Mouse (Mus musculus): ENCODE measurements at regions not wholly inside any gene's neighbourhood (a gene's known extent, or its start where the extent isn't known, plus 50 kb on each side); places are given as distances from the start of the nearest gene placed in this dataset.
"Not testable (repeated sequence)": the region's sequence is repeated elsewhere in the genome, so short reads cannot be mapped to it uniquely, and the experiment has no call there.

DNA sequence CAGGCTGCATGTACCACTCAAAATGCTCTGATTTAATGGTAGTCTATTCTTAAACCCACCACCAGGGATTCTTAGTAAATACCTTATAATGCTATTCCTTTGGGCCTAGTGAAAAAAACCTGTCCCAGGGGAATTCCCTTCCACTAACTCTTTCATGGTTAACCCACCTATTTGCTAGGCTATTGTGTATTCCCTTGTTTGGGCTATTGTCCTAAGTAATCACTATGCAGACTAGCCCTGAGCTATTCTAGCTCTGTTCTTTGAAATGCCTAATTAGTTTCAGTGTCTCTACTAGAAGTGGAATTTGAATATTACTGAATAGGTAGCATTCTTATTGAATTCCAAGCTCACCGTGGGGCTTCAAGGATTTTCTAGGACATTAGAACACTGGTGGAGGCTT is 620.6 kb upstream of the Pom121l12 start:
- POLR2A ChIA-PET, result no interaction called here

DNA sequence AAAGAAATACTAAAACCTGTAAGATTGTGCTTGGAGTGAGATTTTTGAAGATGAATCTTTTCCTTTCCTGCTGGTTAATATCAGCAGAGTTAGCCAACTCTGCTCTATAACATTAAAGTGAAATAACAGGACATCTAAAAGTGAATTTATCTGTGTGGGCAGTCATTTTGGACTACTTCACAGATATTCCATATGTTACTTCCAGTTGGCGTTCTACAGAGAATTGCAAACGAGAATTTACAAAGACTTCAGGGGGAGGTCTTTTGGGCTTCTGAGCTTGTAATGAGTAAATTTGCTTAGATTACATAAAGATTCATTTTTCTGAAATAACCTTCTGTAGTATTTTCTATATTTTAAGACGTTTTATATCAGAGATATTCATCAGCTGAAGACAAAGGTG is 582.4 kb upstream of the Pom121l12 start:
- POLR2A ChIA-PET, result no interaction called here
- CTCF ChIA-PET, result no interaction called here

More for the DNA sequence above, 620.6 kb upstream of the Pom121l12 start:
- CTCF ChIA-PET, result no interaction called here

DNA sequence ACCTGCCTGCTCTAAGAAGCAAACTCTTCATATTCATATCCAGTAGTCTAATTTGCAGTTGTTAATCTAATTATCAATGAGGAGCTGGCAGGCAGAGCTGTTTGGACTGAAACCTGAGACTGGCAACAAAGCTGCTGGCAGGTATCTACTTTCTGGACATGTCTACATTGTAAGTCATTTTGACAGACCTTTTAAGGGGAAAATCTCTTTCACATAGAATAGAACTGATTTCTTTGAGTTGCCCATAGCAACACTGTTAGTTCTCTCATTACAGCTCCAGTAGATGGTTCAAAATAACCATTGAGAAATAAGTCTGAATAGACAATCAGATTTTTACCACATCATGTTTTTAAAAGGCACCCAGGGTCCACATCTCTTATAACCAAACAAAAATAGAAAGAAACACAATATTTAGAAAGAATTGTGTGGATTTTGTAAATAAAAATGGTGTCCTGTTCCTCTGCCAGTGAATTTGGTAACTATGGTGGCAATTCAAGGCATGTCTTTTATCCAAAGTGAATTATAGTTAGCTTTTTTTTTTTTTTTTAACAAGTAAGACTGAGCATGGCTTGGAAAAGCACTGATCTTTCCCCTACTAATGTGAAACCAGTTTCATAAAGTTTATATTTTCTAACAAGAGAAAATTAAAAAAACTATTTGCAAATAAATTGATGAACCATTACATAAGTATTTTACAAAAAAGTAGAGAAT is 567.5 kb upstream of the Pom121l12 start:
- POLR2A ChIA-PET, result no interaction called here

DNA sequence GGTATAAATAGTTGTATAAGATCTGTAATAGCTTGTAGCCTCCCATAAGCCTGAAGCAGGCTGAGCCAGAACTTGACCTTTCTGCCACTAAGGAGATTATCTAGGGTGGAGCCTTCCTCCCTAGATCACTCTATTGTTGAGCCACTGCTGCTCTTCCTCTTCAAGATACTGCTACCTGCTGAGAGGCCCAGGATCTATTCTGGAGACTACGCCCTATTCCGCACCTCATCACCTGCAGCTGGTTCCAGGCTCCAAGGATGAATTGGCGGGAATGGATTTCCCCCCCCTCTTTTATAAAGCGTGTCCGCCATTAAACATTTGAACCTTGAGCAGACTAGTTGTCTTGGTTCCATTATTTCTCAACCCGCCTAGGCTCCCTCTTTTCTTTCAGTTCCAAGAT is 566.6 kb upstream of the Pom121l12 start:
- POLR2A ChIA-PET, result not testable (repeated sequence)

More for the DNA sequence above, 567.5 kb upstream of the Pom121l12 start:
- CTCF ChIA-PET, result interaction anchor here in 1 of 4 experiments (0.6 kb wide), 1 partner anchor 27 kb away, joined by 3 read pairs; no protein-coding TSS in a partner anchor

DNA sequence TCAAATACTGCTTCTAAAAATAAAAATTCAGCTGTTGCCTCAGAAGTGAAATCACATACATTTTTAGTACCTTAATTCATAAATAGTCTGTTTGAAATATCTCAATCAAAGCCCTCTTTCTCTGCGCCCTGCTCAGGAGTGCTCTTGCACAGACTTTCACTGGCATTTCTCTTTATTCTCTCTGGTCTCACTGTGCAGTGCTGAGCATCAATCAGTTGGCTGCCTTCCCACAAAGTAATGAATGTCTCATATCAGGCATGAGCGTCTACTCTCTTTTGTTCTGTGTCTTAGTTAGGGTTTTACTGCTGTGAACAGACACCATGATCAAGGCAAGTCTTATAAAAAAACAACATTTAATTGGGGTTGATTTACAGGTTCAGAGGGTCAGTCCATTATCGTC is 540.0 kb upstream of the Pom121l12 start:
- ChIA-PET POLR2A (no interaction called here), CTCF (no interaction called here)

More for the DNA sequence above, 566.6 kb upstream of the Pom121l12 start:
- CTCF ChIA-PET, result not testable (repeated sequence)

DNA sequence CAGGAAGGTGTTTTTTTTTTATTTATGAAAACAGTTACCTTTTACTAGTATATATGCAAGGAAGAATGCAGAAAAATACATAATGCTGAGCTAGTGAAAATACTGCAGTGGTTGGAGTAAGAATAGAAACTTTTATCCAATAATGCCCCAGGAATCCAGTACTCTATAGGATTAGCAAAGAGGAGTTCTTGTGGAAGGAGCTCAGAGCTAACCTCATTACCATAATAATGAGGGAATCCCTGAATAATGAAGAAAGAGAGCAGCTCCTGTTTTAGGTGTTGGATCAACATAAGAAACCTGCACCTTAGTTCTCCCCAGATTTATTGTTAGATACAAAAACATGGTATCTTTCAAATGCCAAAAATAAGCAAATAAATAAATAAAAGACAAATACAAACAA is 527.0 kb upstream of the Pom121l12 start:
- POLR2A ChIA-PET, result no interaction called here
- CTCF ChIA-PET, result no interaction called here

DNA sequence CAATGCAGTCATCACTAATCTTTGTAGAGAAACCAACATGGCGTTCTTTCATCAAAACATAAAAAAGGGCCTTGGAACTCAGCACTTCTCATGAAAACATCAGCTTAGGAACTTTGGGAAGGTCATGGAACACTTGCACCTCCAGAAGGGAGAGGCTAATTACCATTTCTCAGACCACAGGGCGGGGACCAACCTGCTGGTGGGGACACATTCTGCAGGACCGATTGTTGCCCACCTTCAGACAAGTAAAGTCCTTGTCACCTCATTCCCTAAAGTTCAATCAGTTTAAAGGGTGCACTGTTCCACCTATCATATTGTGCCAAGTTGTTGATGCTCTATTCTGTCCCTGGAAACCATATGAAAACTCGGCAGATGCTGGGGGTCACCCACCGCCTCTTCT is 526.5 kb upstream of the Pom121l12 start:
- ChIA-PET CTCF (no interaction called here), POLR2A (no interaction called here)

Measured in embryonic stem cell, embryonic (primary cell).